Mouse (Mus musculus) liver, embryonic 14.5 days (tissue): ENCODE data around the gene Smim1. TPM values are rescaled to one million over a fixed set of nuclear protein-coding genes. Genes with fewer than 3 reads are reported as not detected.

Experiments
- ATAC-seq: fragments of 200-750 bp; cut with Nextera tagmentation; 2 replicates; pipeline ENCODE4 v1.8.0; 2017; ENCODE audit warnings: moderate number of reproducible peaks, mild to moderate bottlenecking, moderate library complexity; ENCODE audit not compliant: insufficient read depth
- DNase-seq, 3 experiments: peaks; one replicate each; pipeline ENCODE4 v3.0.0-alpha.2; 2012 to 2013; ENCODE audit warnings: low read depth in 3 of 3, low spot score in 3 of 3
- H3K27ac ChIP-seq: fragments of 300-500 bp; sonication (generic); 2 replicates; pipeline ENCODE4 v1.5.1; 2014; ENCODE audit warnings: moderate library complexity, mild to moderate bottlenecking, control low read depth, inconsistent platforms
- H3K27me3 ChIP-seq: fragments of 300-500 bp; sonication (generic); 2 replicates; pipeline ENCODE4 v1.6.1; 2014; ENCODE audit warnings: mild to moderate bottlenecking, low read length, moderate library complexity; ENCODE audit not compliant: control insufficient read depth, insufficient read depth
- H3K36me3 ChIP-seq: fragments of 300-500 bp; sonication (generic); replicated peaks from 2 replicates; pipeline ENCODE4 v1.6.1; 2014; ENCODE audit warnings: low read depth; ENCODE audit not compliant: control insufficient read depth, insufficient read depth
- H3K4me1 ChIP-seq, 2 experiments: fragments of 200-500 bp in 1 of 2; fragments of 300-500 bp in 1 of 2; sonication (generic) in 1 of 2; replicated peaks; 2 replicates each; pipeline ENCODE4 v1.6.1; 2012 to 2014; ENCODE audit warnings: antibody characterized with exemption in 1 of 2, inconsistent platforms in 1 of 2, low read length in 1 of 2; ENCODE audit not compliant: control insufficient read depth in 2 of 2, insufficient read depth in 2 of 2
- H3K4me2 ChIP-seq: fragments of 300-500 bp; sonication (generic); 2 replicates; pipeline ENCODE4 v1.6.1; 2014; ENCODE audit warnings: low read depth, mild to moderate bottlenecking, control low read depth, moderate library complexity
- H3K4me3 ChIP-seq, 2 experiments: fragments of 200-500 bp in 1 of 2; fragments of 300-500 bp in 1 of 2; sonication (generic) in 1 of 2; 2 replicates each; pipeline ENCODE4 v1.5.1; 2012 to 2014; ENCODE audit warnings: low read depth in 2 of 2, low read length in 2 of 2, mild to moderate bottlenecking in 2 of 2, control low read depth in 1 of 2, inconsistent platforms in 1 of 2, moderate library complexity in 1 of 2; ENCODE audit not compliant: insufficient read depth in 1 of 2
- H3K9ac ChIP-seq: fragments of 300-500 bp; sonication (generic); replicated peaks from 2 replicates; pipeline ENCODE4 v1.6.1; 2014; ENCODE audit warnings: mild to moderate bottlenecking, control low read depth, moderate library complexity
- H3K9me3 ChIP-seq: fragments of 300-500 bp; sonication (generic); 2 replicates; pipeline ENCODE4 v1.6.1; 2016; ENCODE audit warnings: low read length, mixed read lengths; ENCODE audit not compliant: control insufficient read depth
- CTCF ChIP-seq: IDR thresholded peaks from 2 replicates; pipeline ENCODE4 v1.5.1; 2016; ENCODE audit warnings: antibody characterized with exemption, low read depth, control low read depth
- EP300 ChIP-seq: IDR thresholded peaks from 2 replicates; pipeline ENCODE4 v1.6.1; 2016; ENCODE audit warnings: antibody characterized with exemption, low read depth
- WGBS: fragments of 180-500 bp; shearing (Covaris S2); extraction: QIAGEN DNeasy Blood & Tissue Kit; methylation state at CpG from one replicate; pipeline ENCODE4 v1.1.7; 2014; ENCODE audit not compliant: insufficient replicate concordance; 5-methylcytosine and 5-hydroxymethylcytosine counted together
- polyA plus RNA-seq, 2 experiments: library from polyadenylated mRNA; depleted of rRNA in 1 of 2; stranded (reverse) in 1 of 2; unstranded in 1 of 2; fragments of >200 nt; fragmentation: Nextera tagmentation in 1 of 2; extraction: Ambion mirVana in 1 of 2; gene quantifications; 2 replicates each; pipeline versions ENCODE4 v1.2.1 to v1.2.3; 2012 to 2014

Smim1 gene
- polyA plus RNA-seq, 2 experiments, result 224 to 446 TPM

GRCm38 (mm10) chr4:154053065-154053464, 27.0 kb upstream of the Smim1 start:
- no peaks in the 10 kb centered on the region for H3K9me3 ChIP-seq
- H3K4me2 ChIP-seq, result no peak overlapping the region
- no peaks in the 10 kb centered on the region for H3K27me3 ChIP-seq
- ATAC-seq, result no peak
- no peak overlapping the region for H3K27ac ChIP-seq
- WGBS, result 47% methylated on average over 4 of the region's 4 CpGs
- no peak for TF ChIP-seq EP300
- TF ChIP-seq CTCF, result peak; percentile 67
- no peaks in the 10 kb centered on the region for H3K4me1 ChIP-seq
- no peaks in the 10 kb centered on the region for H3K36me3 ChIP-seq
- H3K9ac ChIP-seq, result no peak overlapping the region
- no peak overlapping the region for H3K4me3 ChIP-seq
- DNase-seq, result no peak

- Histone ChIP-seq H3K9ac (no peak overlapping the region), H3K9me3 (no peaks in the 10 kb centered on the region), H3K4me3 (no peak overlapping the region), H3K4me2 (no peak overlapping the region), H3K27ac (no peak overlapping the region), H3K4me1 (no peaks in the 10 kb centered on the region), H3K27me3 (no peaks in the 10 kb centered on the region), H3K36me3 (no peaks in the 10 kb centered on the region)
- TF ChIP-seq EP300 (no peak), CTCF (no peak)
- DNase-seq (no peak), ATAC-seq (no peak)
- WGBS, result 79% methylated on average over 3 of the region's 3 CpGs
Measured at GRCm38 (mm10) chr4:154051401-154051800, 25.4 kb upstream of the Smim1 start.

DNA sequence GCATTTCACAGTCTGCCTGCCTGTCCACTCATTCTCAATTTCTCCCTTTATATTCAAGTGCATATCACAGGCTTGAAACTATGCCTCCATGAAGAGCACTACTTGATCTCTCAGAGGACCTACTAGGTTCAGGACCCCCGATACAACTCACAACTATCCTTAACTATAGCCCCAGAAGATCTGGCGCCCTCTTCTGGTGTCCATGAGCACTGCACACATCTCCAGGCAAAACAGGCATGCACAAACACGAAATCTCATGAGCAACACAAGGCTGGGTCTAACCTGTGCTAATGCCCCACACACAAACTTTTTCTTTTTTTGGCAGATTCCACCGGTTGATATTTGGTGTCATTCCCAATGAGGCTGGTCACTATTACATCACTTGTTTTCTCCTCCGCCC, 19.8 kb upstream of the Smim1 start:
- H3K4me3 ChIP-seq, result no peak overlapping the region

DNA sequence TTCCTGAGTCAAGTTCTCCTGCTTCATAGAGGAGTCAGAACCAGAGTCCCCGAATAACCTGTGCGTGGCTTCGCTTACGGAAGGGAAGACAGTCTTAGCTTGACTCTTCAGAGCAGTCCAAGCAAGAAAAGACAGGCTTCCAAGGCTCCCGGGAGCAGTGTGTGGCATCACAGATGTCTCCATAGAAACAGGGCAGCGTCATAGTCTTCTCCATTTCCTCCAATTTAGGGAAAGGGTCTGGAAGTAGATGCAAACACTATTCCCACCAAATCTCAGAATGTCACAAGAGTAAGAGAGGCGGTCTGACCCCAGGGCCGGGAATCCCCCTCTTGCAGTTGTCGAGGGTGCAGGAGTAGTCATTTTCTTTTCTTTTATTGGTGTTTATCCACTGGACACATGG, 16.5 kb upstream of the Smim1 start, which contains the start of gene Ccdc27:
Gene Ccdc27, minus strand, starts transcription at position 101 of the 400 bp plus-strand sequence.
- Histone ChIP-seq H3K27me3 (no peaks in the 10 kb centered on the region), H3K9ac (no peak within 1 kb of the TSS), H3K9me3 (no peaks in the 10 kb centered on the region), H3K27ac (no peak within 1 kb of the TSS), H3K4me3 (no peak within 1 kb of the TSS), H3K4me2 (no peak within 1 kb of the TSS), H3K36me3 (no peaks in the 10 kb centered on the region), H3K4me1 (no peaks in the 10 kb centered on the region)
- 77% methylated on average over 9 of the region's 9 CpGs for WGBS
- ATAC-seq (no peak), DNase-seq (no peak)
- TF ChIP-seq CTCF (no peak), EP300 (no peak)

More for the DNA sequence above, 19.8 kb upstream of the Smim1 start:
- H3K27ac ChIP-seq, result no peak overlapping the region
- ATAC-seq, result no peak
- H3K4me1 ChIP-seq, result no peaks in the 10 kb centered on the region
- H3K9me3 ChIP-seq, result no peaks in the 10 kb centered on the region
- WGBS, result 49% methylated on average over 5 of the region's 5 CpGs
- no peaks in the 10 kb centered on the region for H3K27me3 ChIP-seq
- no peaks in the 10 kb centered on the region for H3K36me3 ChIP-seq
- no peak overlapping the region for H3K4me2 ChIP-seq
- no peak for DNase-seq
- H3K9ac ChIP-seq, result no peak overlapping the region
- TF ChIP-seq CTCF (peak; percentile 71), EP300 (no peak)

GRCm38 (mm10) chr4:154037123-154037522, 11.1 kb upstream of the Smim1 start:
- H3K27ac ChIP-seq, result no peak overlapping the region
- H3K4me1 ChIP-seq, result peaks cover 0 to 5% of the 10 kb centered on the region in 2 experiments; a peak in 3 of 4 replicates
- ATAC-seq, result no peak
- DNase-seq, result no peak
- TF ChIP-seq CTCF (no peak), EP300 (no peak)
- H3K4me2 ChIP-seq, result no peak overlapping the region
- H3K9me3 ChIP-seq, result no peaks in the 10 kb centered on the region
- H3K36me3 ChIP-seq, result no peaks in the 10 kb centered on the region
- no peaks in the 10 kb centered on the region for H3K27me3 ChIP-seq
- H3K4me3 ChIP-seq, result no peak overlapping the region
- 47% methylated on average over 3 of the region's 3 CpGs for WGBS
- H3K9ac ChIP-seq, result no peak overlapping the region
